Mouse (Mus musculus) brain, embryonic 14.5 days (tissue): ENCODE results near the gene Blzf1. TPM values are rescaled to one million over a fixed set of nuclear protein-coding genes. Genes with fewer than 3 reads are reported as not detected.

Experiments used
- DNase-seq: peaks from one replicate; pipeline ENCODE4 v3.0.0-alpha.2; 2011; ENCODE audit warnings: low read depth
- CTCF ChIP-seq: fragments of 200-500 bp; IDR thresholded peaks from 2 replicates; pipeline ENCODE4 v1.5.1; 2012; ENCODE audit warnings: inconsistent platforms, mild to moderate bottlenecking, moderate library complexity, borderline replicate concordance; ENCODE audit not compliant: insufficient read depth, insufficient read length; ENCODE audit errors: extremely low read depth
- POLR2A ChIP-seq: fragments of 200-500 bp; IDR thresholded peaks from 2 replicates; pipeline ENCODE4 v1.6.1; 2012; ENCODE audit warnings: mild to moderate bottlenecking, inconsistent platforms, borderline replicate concordance; ENCODE audit not compliant: poor library complexity, insufficient read depth, insufficient read length, severe bottlenecking; ENCODE audit errors: extremely low read depth
- polyA plus RNA-seq: library from polyadenylated mRNA; depleted of rRNA; stranded (reverse); fragments of >200 nt; gene quantifications from 2 replicates; pipeline ENCODE4 v1.2.3, GENCODE M21; 2012; rRNA removed

Gene Blzf1
- polyA plus RNA-seq, 1 experiment: 12.3 TPM

- DNase-seq: no peak
- TF ChIP-seq CTCF (no peak), POLR2A (no peak)
Measured at GRCm38 (mm10) chr1:164252551-164252950, 54.7 kb downstream of the Blzf1 start.

GRCm38 (mm10) chr1:164251438-164251837, 55.9 kb downstream of the Blzf1 start:
- DNase-seq: no peak
- TF ChIP-seq CTCF (no peak), POLR2A (no peak)

DNA sequence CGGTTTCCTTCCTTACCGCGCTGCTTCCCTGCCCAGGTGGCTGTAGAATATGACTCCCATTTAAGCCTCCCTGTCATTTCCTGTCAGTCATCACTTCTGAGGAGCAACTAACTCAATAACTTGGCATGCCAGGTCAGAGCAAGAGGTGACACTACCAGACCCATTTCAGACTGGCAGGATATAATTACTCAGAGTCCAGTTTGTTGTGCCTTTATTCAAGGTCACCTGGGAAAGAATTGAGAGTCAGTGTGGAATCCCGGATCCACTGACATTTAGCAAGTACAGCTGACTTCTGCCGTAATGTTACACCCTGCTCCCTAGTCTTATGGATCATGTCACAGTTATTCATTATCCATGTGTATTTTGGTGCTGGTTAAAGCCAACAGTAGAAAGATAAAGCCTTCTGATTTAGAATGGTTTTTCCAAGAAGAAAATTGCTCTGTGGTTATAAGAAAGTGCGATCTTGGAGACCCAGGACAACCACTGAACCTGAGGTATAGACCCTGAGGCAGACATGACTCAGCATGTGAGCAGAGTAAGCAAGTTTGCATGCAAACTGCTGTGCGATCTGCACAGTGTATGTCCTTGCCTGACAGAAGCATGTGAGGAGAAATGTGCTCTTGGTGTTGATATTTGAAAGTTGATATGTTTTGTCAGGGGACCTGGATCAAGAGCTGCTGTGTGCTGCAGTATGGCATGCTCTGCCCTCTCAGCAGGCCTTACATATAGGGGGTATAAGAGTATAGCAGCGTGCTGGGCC, 56.7 kb downstream of the Blzf1 start:
- no peak for TF ChIP-seq POLR2A
- TF ChIP-seq CTCF: no peak
- DNase-seq: peak; percentile 25

DNA sequence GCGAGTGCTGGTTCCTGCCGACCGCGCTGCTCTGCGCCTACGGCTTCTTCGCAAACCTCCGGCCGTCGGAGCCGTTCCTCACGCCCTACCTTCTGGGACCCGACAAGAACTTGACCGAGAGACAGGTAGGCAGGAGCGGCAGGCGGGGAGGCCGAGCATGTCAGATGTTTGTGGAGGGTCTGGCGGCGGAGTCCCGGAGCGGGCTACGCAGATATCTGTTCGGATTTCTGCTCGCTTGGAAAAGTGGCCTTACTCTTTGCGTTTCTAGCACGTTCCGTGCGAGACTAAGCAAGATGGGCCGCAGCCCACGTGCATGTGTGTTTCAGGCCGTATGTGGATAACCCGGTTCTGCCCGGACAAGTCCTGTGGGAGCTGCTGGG, 58.0 kb downstream of the Blzf1 start:
- no peak for TF ChIP-seq CTCF
- no peak for TF ChIP-seq POLR2A
- DNase-seq: no peak

DNA sequence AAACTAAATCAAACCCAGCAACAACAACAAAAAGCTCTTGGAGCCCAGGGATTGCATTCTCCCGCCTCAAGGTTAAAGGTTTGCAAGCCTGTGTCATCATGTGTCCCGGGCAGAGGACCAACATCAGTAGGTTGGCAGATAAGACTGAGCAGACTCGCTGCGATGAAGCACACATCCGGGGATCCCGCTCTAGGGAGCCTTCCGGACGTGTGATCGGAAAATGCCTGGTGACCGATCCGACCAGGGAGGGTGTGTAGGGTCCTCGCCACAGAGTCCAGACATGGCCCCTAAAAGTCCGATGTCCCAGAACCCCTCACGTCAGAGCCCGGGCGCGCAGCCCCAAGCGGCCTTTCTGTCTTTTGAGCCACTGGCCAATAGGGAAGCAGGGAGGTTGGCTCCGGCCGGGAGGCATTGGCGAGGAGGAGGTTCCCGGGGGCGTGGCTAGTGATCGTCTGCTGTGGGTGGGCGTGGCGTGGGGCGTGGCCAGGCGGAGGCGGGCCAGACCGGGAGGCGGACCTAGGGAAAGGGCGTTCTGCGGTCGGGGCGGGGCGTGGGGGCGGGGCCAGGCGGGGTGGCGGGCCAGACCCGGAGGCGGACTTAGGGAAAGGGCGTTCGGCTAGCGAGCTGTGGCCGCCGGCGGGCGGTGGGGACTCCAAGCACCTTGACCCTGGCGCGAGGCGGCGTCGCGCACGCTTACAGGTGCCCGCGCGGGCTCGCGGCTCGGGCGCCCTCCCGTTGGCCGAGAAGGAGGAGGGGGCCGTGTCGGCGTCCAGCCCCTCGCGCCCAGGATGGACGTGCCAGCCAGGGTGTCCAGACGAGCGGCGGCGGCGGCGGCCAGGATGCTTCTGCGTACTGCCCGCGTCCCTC, 58.6 kb downstream of the Blzf1 start, which contains the start of gene Slc19a2:
Slc19a2 (plus strand) TSS at position 582 of the 867 bp plus-strand sequence.
- peak; percentile 99 for DNase-seq
- TF ChIP-seq POLR2A (peak; percentile 61; the same call in 1 of the 2 replicates), CTCF (no peak)

DNA sequence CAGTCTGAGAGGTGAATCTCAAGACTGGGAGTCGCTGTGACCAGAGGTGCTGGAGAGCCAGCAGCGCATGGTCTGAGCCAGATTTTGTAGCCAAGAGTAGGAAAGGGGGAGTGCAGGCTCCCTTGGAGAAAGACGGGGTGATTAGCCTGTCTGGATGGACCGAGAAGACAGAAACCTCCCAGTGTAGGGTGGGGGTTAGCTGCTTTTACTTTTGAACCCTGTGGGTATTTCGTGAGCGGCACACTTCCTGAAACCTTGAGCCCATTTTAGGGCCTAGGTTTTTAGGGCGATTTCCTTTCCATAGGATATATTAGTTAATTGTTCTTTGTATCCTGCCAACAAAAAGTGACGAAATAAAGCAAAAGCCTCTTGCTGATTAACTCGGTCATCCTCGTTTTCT, 59.3 kb downstream of the Blzf1 start:
- TF ChIP-seq CTCF: no peak
- no peak for TF ChIP-seq POLR2A
- DNase-seq: peak; percentile 31

DNA sequence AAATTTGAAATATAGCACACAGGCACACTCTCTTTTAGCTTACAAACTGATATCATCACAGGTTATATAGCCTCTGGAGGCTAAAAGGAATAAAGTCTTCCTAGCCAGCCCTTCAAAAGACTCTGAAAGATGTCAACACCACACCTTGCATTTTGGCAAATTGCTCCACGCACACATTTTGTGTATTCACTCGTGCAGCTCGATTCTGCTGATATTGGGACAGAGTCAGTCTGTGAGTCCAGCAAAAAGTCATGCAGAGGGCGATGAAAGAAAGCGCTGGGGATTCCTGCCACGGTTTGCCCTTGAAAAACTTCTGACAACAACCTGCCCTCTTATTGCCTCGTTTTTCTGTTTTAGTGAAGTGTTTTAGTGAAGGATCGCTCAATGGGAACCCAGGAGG, 59.8 kb downstream of the Blzf1 start:
- DNase-seq: no peak

DNA sequence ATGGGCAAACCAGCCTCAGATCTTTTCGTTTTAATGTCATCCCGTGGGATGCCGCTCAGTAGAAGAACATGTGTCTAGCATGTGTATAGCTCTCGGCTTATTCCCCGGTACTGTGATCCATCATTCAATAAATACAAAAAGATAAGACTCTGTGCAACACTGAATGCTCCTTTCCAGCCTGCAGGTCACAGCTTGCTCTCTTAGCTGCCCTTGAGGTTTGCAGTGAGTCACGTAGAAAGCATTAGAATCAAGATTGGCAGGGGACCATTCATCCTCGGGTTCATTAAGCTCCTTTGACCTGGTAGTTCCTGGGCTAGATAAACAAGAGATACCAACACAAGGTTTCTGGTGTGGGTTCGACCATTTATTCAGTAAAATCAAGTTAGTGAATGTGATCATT, 64.5 kb downstream of the Blzf1 start:
- TF ChIP-seq CTCF (no peak), POLR2A (no peak)
- no peak for DNase-seq

More for the DNA sequence above, 59.8 kb downstream of the Blzf1 start:
- TF ChIP-seq CTCF (no peak), POLR2A (no peak)

- no peak for TF ChIP-seq CTCF
- no peak for TF ChIP-seq POLR2A
- DNase-seq: no peak
Measured at GRCm38 (mm10) chr1:164241494-164241893, 65.8 kb downstream of the Blzf1 start.

Other genes with a start within 250 kb of the Blzf1 start
- 0.12 TPM in 1 of 2 replicates, not detected in the other for gene Sell, start 245.5 kb downstream of the Blzf1 start, polyA plus RNA-seq
- not detected in 2 replicates for gene Selp, start 192.2 kb downstream of the Blzf1 start, polyA plus RNA-seq
- gene F5, start 155.7 kb downstream of the Blzf1 start, polyA plus RNA-seq: 0.16 and 0.36 TPM in 2 replicates
- gene Slc19a2, start 58.4 kb downstream of the Blzf1 start, polyA plus RNA-seq: 8.3 and 8.5 TPM in 2 replicates
- gene Ccdc181, start 31.9 kb downstream of the Blzf1 start, polyA plus RNA-seq: 8.9 and 13.0 TPM in 2 replicates
- gene Nme7, start 3.4 kb downstream of the Blzf1 start, polyA plus RNA-seq: 18.4 and 19.2 TPM in 2 replicates
- 78.0 and 126 TPM in 2 replicates for gene Atp1b1, start 150.9 kb upstream of the Blzf1 start, polyA plus RNA-seq